Mouse (Mus musculus): Measurements from ENCODE around the gene Fh1.

- TF ChIP-seq CTCF (IDR thresholded peaks at IDR 0.05; ENCODE audit: borderline replicate concordance, extremely low read depth, insufficient read depth, insufficient read length): no peak
- no peak for TF ChIP-seq POLR2A (IDR thresholded peaks at IDR 0.05; ENCODE audit: borderline replicate concordance, extremely low read depth, insufficient read depth, insufficient read length, poor library complexity, severe bottlenecking)
These were observed 34.5 kb upstream of the Fh1 start for GRCm38 (mm10) chr1:175659900-175660299.

All from brain, embryonic 14.5 days (tissue).